Mouse (Mus musculus) left cerebral cortex, adult 6 months (tissue): ENCODE results near the gene Gm16405. TPM values are rescaled to one million over a fixed set of nuclear protein-coding genes. Genes with fewer than 3 reads are reported as not detected.

Experiments used
- long read RNA-seq, 2 experiments: library from polyadenylated mRNA; unstranded; transcript quantifications; one replicate each; pipeline ENCODE4 v2.0.0; 2019 to 2020
- polyA plus RNA-seq: library from polyadenylated mRNA; unstranded; fragments of <200 nt; fragmentation: Nextera tagmentation; gene quantifications from 2 replicates; pipeline ENCODE4 v1.2.3, GENCODE M21; 2021

The Gm16405 gene
- not detected in 2 replicates for polyA plus RNA-seq
- long read RNA-seq, experiment 1 = 0 reads
- long read RNA-seq, experiment 2 = 0 reads

DNA sequence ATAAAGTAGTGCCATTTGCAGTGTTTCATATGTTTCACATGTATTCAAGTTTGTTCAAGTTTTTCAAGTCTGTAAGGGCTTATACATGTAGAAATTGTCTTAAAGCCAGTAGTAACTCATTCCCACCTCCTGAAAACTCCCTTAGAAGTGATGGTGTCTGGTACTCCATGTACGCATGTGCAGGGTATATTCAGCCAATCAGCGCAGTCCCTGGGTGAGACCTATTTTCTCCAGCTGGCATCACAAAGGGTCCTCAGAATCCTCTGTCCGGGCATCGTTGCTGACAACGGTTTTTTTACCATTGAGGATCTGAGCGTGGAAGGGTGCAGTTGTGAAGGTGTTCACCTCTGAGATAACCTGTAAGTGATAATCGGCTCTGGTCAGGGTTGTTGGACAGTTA is at the start of gene Gm16405:
Gm16405 (plus strand) TSS at position 301 of the 400 bp plus-strand sequence.

Other genes starting within 250 kb of the Gm16405 start
- gene Gm16430, start 91.0 kb downstream of the Gm16405 start, polyA plus RNA-seq = not detected in 2 replicates